Mouse (Mus musculus): ENCODE data around the gene Zfp771.

Gene Zfp771

DNA sequence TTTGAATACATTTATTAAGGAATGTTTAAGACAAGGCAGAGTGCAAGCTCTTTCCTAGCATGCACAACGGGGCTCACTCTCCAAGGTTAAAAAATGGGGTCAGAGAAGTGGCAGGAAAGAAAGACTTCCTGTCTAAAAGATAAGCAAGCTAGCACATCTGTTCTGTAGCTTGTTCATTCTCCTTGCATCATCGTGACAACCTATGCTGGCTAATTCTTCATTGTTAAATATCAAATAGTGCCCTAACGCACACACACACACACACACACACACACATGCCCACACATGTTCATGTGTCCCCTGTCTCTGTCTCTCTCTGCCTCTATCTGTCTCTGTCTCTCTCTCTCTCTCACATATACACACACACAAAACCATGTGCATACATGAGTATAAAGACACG lies 37.0 kb downstream of the Zfp771 start:
- CTCF ChIA-PET: no interaction called here

DNA sequence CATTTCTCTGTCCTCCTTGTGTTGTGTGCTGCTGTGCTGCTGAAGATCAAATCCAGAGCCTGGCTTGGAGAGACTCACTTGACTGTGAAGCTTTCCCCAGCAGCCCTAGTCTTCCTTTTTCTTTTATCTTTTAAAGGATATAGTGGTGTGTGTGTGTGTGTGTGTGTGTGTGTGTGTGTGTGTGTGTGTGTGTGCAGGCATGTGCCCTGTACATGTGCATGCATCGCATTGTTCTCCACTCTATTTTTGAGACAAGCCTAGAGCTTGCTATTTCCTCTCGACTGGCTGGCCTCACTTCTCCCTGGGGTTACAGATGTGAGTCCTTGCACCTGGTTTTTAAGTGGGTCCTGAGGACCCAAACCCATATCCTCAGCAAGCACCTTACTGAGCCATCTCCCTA lies 38.1 kb downstream of the Zfp771 start:
- CTCF ChIA-PET: no interaction called here

DNA sequence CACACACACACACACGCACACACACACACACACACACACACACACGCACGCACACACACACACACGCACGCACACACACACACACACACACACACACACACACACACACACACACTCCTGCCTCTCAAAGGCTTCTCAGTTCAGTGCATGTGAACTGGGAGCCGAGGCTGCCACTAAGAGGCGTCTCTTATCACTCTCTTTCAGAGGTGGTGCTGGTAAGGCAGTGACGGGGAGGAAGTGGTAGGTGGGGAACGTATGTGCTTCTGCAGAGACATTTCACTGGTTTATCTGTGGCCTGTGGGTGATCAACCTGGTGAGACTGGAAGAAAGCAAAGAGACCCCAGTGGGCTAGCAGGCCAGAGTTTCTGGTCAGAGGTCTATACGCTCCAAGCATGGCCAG lies 41.1 kb downstream of the Zfp771 start:
- CTCF ChIA-PET: no interaction called here

DNA sequence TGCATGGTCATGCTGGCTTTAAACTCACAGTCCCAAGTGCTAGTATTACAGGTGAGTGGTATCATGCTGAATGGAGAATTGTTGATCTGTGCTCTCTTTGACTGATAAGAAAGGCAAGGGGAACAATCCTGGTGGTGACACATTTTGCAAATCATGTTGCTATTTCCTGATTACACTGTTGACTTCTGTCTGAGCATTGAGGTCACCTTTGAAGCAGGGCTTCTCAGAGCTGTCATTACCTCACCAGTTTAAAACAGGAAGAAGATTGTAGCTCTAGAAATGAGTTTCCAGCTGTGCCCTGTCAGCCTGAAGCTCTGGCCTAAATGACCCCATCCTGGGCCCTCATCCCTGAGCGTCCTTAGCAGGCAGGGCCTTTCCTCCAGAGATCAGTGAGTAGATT lies 43.9 kb downstream of the Zfp771 start:
- CTCF ChIA-PET: interaction anchor here (0.6 kb wide), 1 partner anchor 56 kb away, joined by 4 read pairs; no protein-coding TSS in a partner anchor

DNA sequence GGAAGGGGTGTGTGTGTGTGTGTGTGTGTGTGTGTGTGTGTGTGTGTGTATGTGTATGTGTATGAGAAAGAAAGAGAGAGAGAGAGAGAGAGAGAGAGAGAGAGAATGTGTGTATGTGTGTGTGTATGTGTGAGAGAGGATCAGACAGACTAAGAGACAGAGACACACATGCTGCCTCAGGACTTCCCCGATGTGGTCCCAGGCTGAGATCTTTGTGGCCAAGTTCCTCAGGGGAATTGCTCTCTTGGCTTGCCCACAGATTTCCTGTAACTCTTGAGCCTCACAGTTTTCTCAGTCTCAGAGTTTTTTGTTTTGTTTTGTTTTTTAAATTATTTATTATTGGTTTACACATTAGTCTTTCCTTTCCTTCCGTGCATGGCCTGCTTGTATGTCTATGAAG lies 45.2 kb downstream of the Zfp771 start:
- CTCF ChIA-PET: no interaction called here

DNA sequence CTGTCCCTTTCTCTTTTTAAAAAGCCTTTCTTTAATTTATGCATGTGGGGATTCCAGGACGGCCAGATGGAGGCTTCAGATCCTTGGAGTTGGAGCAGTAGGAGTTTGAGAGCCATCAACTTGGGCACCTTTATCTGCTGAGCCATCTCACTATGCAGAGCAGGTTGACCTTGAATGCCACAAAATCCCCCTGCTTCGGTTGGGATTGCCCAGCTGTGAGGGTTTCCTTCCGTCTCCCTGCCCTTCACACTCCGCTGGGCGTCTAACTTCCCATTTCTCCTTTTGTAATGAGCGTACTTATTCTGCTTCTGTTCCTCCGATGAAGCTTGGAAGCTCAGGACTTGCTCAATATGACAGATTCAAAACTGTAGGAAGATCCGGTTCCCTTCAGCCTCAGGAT lies 46.1 kb downstream of the Zfp771 start:
- CTCF ChIA-PET: no interaction called here

DNA sequence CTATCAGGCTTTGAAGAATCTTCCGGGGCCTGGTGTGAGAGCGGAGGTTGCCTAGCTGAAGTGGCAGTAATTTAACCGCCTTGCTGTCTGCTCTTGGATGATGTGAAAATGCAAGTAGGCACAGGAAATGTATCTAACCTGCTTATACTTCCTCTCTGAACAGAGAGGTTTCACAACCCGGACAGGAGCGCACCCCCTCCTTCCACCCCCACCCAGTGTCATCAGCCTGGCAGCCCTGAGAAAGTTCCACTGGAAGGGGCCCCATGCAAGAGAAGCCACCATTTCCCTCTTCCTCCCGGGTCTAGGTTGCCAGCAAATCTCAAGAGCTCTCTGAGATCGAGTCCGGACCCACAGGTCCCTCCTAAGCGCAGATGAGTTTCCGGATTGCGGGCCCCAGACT lies 52.0 kb downstream of the Zfp771 start, which contains the start of gene Itgal:
Itgal (plus strand) TSS at position 163 of the 400 bp plus-strand sequence.
- CTCF ChIA-PET: interaction anchor here (0.6 to 1.2 kb wide), 2 partner anchors 22 to 26 kb away, joined by 3 to 7 read pairs; partner anchors contain the start of gene Sephs2

DNA sequence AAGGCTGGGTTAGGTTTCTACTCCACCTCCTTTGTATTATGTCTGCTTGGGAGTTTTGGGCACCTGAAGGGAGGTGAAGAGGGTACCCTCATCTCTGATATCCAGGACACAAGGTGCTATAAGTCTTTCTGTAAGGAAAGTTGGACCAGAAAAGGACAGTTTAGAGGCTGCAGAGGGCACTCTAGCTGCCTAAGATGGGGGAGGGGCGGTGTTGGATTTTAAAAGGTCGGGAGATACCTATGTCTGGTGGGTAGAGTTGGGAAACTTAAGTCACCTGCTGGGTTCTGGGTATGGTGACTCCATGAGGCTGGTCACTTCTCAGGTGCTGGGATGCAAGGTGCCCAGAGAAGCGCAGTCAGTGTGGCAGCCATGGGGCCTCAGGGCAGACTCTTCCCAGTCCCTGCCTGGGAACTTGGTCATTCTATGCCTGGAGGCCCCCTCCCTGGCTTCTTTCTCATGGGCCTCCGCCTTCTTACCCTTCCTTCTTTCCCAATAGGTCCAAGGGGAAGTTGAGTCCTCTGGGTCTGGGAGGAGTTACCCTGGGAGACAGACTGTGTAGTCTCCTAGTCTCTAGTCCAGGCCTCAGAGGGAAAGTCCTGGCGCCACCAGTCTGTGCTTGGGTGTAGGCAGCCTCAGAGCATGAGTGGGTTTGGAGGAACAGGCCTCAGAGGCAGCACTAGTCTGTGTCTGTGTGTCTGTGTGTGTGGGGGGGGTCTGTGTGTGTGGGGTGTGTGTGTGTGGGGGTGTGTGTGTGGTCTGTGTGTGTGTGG lies 52.9 kb downstream of the Zfp771 start:
- CTCF ChIA-PET: interaction anchor here (0.6 to 1.2 kb wide), 4 partner anchors 10 to 578 kb away, joined by 3 to 7 read pairs (median 3); partner anchors contain the start of gene Sephs2

DNA sequence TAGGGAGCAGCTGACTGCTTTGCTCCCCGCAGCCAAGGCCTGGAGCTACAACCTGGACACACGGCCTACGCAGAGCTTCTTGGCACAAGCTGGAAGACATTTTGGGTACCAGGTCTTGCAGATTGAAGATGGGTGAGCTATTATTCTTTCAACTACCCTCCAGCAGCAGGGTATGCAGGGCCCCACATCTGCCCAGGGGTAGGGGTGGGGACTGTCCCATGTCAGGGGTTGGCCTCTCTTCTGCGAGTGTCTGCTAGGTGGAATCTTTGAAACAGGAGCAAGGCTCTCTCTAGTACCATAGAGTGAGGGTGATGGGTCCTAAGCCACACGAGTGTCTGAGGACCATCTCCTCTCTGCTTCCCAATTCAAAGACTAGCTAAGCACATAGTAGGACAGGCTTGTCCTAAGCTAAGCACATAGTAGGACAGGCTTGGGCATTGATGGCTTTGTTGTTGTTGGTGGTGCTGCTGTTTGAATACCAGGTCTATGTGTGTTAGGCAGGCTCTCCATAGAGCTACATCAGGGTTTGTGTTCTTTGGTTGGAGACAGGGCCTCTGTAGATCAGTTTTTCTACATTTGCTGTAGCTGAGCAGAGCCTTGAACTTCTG lies 53.6 kb downstream of the Zfp771 start:
- CTCF ChIA-PET: interaction anchor here (0.6 to 0.9 kb wide), 3 partner anchors 10 to 578 kb away, joined by 3 to 5 read pairs (median 3); no protein-coding TSS in a partner anchor

Data from spleen, embryonic (tissue).